Mouse (Mus musculus): ENCODE results near the gene Gm9945.

The Gm9945 gene

GRCm38 (mm10) chr11:53495417-53495816, 15.5 kb downstream of the Gm9945 start:
- DNase-seq, result no peak

DNA sequence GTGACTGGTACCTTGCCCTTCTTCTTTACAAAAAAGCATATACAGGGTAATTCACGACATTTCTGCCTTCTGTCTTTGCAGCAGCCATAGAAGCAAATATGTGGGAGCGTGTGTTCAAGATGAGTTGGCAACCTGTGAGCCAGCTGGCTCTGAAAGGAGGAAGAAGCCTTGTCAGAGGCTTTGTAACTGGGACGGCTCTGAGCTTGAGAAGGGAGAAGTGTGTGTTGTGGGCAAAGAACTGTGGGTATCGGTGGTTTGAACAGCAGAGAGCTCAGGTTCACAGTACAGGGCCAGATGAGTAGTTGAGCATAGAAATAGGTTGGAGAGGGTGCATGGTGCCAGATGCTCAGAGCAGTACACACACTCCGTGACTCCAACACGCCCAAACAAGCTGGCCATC, 17.0 kb downstream of the Gm9945 start:
- DNase-seq, result no peak

DNA sequence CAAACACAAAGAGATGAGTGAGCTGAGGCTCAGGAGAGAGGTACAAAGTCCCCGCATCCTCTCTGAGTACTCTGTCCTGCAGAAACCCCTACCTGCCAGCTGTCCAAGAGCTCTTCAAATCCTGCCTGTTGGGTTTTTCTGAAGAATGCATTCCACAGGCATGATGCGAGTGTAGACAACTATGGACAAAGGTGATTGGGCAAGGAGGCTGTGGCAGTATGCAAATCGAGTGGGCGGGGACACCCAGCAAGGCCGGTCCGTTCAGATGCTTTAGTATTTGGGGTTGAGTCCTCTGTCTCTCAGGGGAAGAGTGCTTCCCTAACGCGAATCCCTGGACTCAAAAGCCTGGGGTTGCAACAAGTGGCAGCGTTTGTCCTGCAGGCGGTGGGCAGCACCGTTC, 20.6 kb downstream of the Gm9945 start:
- DNase-seq, result peak; percentile 33

DNA sequence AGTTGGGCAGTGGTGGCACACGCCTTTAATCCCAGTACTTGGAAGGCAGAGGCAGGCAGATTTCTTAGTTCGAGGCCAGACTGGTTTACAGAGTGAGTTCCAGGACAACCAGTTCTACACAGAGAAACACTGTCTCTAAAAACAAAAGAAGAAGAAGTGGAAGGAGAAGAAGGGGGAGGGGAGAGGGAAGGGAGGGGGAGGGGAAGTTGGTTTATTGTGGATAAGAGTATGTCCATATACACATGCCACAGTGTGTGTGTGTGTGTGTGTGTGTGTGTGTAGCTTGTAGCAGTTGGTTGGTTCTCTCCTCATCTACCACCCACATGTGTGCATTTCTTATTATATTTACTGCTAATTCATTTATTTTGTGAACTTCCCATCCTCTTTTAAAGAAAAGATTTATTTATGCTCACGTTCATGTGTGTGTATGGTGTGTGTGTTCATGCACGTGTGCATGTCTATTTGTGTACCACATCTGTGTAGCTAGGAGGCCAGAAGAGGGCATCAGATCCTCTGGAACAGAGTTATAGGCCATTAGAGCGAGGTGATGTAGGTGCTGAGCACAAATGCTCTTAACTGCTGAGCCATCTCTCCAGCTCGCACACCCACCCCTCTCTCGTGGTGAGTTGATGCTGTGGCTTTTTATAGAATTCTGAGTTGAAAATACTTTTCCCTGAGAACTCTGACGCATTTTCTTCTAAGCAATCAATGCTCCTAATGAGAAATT, 22.2 kb downstream of the Gm9945 start:
- DNase-seq, result no peak

GRCm38 (mm10) chr11:53503738-53504137, 23.8 kb downstream of the Gm9945 start:
- no peak for DNase-seq

GRCm38 (mm10) chr11:53504376-53504775, 24.4 kb downstream of the Gm9945 start:
- no peak for DNase-seq

- no peak for DNase-seq
Measured at GRCm38 (mm10) chr11:53505026-53505663, 25.2 kb downstream of the Gm9945 start.

DNA sequence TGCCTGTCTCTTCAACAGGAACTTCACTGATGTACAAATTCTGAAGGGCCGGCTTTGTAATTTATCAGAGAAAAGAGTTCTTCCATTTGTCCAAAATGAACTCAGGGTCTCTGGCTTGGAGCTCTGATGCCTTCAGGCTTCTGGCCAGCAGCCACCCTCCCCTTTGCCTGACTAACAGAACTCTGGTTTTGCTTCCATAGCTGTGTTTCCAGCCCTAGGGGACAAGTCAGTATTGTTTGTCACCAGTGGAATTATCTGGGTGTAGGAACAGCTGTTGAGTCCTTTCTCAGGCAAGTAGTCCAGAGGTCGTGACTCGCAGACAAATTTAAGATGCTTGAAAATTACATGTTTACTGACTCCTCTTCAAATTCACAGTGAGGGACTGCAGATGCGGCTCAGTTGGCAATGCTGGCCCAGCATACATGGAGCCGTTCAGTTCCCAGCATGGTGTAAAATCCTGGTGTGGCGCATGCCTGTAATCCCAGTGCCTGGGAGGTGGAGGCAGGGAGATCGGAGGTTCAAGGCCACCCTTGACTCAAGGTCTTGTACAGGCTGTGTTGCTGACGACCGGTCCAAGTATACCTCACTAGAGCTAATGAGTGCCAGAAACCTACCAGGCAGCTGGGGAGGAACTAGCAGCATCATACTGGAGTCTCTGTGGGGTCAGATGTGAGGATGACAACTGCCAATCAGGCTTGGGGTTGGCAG, 27.3 kb downstream of the Gm9945 start:
- no peak for DNase-seq

GRCm38 (mm10) chr11:53508152-53508551, 28.2 kb downstream of the Gm9945 start:
- DNase-seq, result peak; percentile 47

DNA sequence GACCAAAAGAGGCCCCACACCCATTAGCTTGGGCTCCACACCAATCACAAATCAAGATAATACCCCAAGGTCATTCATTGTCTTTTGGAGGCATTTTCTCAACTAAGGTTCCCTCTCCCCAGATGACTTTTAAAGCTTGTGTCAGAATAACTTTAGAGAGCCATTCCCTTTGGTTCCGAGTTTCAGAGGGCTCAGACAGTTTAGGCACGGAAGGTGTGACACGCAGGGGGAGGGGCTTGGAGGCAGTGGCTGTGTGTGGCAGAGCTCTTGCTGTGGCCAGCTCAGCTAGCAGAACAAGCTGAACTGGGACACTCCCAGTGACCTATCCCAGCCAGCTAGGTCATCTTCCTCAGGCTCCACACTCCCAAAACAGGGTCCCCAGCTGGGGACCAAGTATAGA, 28.6 kb downstream of the Gm9945 start:
- no peak for DNase-seq

- no peak for DNase-seq
Measured at GRCm38 (mm10) chr11:53510351-53510750, 30.4 kb downstream of the Gm9945 start.

- no peak for DNase-seq
Measured at GRCm38 (mm10) chr11:53516775-53517627, 37.0 kb downstream of the Gm9945 start.

- no peak for DNase-seq
Measured at GRCm38 (mm10) chr11:53518759-53519158, 38.8 kb downstream of the Gm9945 start.

DNA sequence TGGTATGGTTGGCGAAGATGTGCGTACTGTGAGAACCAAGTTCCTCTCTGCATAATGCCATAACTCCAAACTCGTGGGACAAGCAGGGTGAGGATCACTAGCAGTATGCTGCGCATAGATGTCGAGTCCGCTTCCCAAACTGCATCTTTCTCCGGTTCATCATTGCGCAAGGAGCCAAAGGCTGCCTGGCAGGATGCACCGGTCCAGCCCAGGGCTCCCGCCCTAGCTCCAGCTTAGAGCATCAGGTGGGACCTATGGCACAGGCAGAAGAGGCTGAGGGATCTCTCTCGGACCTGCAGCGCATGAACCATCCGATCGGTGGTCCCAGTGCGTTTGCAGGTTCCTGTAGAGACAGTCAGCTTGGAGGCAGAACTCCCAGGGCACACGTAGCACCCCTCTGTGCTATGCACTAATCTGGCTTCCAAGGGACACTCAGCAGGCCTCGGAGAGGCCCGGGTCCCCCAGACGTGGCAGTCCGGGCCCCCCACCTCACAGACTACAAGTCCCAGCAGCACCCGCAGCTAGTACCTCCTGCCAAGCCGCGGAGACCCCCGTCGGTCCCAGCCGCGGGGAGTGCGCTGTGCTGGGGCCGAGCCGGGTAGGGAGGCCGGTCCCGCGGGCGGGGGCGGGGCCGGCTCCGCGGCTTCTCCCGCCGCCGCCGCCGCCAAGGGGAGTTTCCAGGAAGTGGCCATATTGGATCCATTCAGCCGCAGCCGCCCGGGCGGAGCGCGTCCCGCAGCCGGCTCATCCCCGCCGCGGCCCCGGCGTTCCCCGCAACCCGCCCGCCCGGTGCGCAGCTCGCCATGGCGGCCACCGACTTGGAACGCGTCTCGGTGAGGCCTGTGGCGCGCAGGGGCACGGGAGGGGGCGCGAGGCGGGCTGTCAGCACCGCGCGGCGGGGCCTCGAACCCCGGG, 39.5 kb downstream of the Gm9945 start, which contains the start of gene Sept8:
TSS of gene Sept8 (plus strand) at position 51 of the 915 bp plus-strand sequence.
- no peak for DNase-seq

DNA sequence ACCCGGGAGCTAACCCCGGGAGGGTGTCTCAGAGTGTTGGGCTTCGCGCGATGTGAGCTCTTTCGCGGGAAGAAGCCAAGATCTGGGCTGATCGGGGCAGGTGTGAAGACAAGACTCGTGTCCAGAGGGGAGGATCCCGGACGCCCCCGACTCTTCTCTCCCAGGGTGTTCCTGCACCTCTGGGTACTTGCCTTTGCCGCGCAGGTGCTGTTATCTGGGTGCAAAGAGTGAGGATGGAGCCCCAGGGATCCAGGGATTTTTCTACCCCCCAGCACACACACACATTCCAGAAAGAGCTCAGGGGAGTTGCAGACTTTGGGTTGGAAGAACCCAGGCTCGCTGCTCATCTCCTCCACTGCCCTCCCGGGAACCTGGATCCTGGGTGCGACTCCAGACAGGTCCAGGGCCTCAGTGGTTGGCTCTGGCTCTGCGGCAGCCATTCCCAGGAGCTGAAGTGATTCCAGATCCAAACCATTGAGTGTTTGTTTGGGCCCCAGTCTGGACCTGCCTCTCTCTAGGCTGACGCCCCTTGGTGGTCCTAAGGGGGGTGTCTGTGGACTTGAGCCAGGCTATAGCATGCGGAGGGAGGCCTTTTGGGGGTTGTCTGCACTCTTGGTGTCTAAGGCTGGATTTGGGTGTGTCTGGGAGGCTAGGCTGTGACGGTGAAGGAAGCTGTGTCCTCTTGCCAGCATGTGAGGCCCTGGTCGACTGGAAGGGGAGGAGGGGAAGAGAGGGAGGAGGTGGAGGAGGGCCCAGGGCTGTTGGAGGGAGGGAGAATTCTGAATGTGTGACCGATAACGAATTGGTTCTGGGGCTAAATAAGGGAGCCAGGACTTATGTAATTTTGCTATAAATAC, 40.4 kb downstream of the Gm9945 start:
- no peak for DNase-seq

DNA sequence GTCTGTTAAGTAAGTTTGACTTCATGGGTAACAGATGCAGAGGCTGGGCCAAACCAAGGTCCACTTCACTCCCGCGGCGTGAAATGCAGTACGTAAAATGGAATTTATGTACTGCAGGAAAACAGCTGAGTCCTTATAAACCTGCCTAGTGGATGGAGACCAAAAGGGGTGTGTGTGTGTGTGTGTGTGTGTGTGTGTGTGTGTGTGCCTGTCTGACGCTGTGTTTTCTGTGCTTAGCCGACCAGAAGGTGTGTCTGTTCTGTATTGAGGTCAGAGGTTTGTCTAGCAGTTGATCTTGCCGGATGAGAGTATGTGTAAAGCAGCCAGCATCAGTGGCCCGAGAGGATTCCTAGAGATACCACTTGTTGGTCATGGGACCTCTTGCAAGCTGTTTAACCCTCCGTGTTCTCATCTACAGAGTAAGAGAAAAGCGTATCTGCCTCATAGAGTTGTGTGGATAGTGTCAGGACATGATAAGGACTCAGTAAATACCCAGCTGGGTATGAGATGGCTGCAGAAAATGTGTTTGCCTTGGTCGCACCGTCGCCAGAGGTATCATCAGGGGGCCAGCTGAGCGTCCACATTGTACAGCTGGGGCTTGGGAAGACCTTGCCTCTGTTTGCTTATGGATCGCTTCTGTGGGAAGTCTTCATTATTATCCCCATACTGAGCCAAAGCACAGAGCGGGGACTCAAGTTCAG, 41.3 kb downstream of the Gm9945 start:
- no peak for DNase-seq

DNA sequence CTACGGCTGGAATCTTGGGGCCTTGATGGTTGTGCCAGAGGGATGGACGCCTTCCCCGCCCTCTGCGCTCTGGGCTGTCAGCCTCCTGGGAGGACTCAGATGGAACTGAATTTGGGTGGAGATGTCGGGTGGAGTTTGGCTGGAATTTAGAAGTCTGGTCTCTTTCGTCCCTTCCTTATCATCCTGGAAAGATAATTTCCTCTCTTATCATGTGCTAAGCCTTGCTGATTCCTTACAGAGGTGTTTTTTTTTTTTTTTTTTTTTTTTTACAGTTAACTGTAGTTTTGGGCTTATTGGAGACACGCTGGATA, 41.8 kb downstream of the Gm9945 start:
- DNase-seq, result no peak

GRCm38 (mm10) chr11:53522362-53522761, 42.4 kb downstream of the Gm9945 start:
- DNase-seq, result no peak

- DNase-seq, result no peak
Measured at GRCm38 (mm10) chr11:53522930-53523329, 43.0 kb downstream of the Gm9945 start.

All from kidney, adult 11 months (tissue).